Mouse (Mus musculus) E14TG2a.4 (cell line): ENCODE data around the gene Icos.

Source experiments
- CTCF ChIP-seq: conservative IDR thresholded peaks from 2 replicates; pipeline ENCODE4 v1.5.1; 2014; ENCODE audit warnings: low read length
- POU5F1 ChIP-seq: IDR thresholded peaks from 2 replicates; pipeline ENCODE4 v1.6.1; 2014; ENCODE audit warnings: low read length, borderline replicate concordance

GRCm38 (mm10) chr1:60977641-60978040 lies at the start of gene Icos:
- TF ChIP-seq CTCF (no peak), POU5F1 (no peak)
